Mouse (Mus musculus): ENCODE results near the gene Aqr. TPM values are rescaled to one million over a fixed set of nuclear protein-coding genes. Genes with fewer than 3 reads are reported as not detected.
"Not testable (repeated sequence)": the region's sequence is repeated elsewhere in the genome, so short reads cannot be mapped to it uniquely, and the experiment has no call there.

Gene Aqr
- 4.9 and 10.2 TPM in 2 replicates for polyA plus RNA-seq (2012; rRNA removed)

- not testable (repeated sequence) for H3K27ac ChIP-seq (ENCODE audit: insufficient read depth, low read depth, low read length); H3K4me1 ChIP-seq (ENCODE audit: control insufficient read depth, insufficient read depth, insufficient read length, low read length); H3K27me3 ChIP-seq (ENCODE audit: control insufficient read depth, insufficient read depth, low read length); H3K36me3 ChIP-seq (ENCODE audit: control insufficient read depth, insufficient read depth, low read length); H3K4me3 ChIP-seq (ENCODE audit: low read depth, low read length)
- WGBS, result 73% methylated on average over 1 of the region's 6 CpGs
These were observed at the start of gene Aqr for GRCm38 (mm10) chr2:114186924-114187323. Gene Aqr (minus strand): TSS chr2:114187024.

- Histone ChIP-seq H3K4me3 (ENCODE audit: low read depth, low read length) (no peak overlapping the region), H3K36me3 (ENCODE audit: control insufficient read depth, insufficient read depth, low read length) (no peaks in the 10 kb centered on the region), H3K27ac (ENCODE audit: insufficient read depth, low read depth, low read length) (no peak overlapping the region), H3K27me3 (ENCODE audit: control insufficient read depth, insufficient read depth, low read length) (no peaks in the 10 kb centered on the region), H3K4me1 (ENCODE audit: control insufficient read depth, insufficient read depth, insufficient read length, low read length) (no peaks in the 10 kb centered on the region)
- TF ChIP-seq POLR2A (IDR thresholded peaks at IDR 0.05; ENCODE audit: low read depth, low read length) (no peak), CTCF (IDR thresholded peaks at IDR 0.05; ENCODE audit: extremely low read depth, insufficient read length, insufficient replicate concordance, low read depth, low read length) (no peak)
- 77% methylated on average over 1 of the region's 1 CpGs for WGBS
These were observed 49.7 kb upstream of the Aqr start for GRCm38 (mm10) chr2:114236566-114236965.

- H3K4me3 ChIP-seq (ENCODE audit: low read depth, low read length), result no peak overlapping the region
- WGBS, result 79% methylated on average over 3 of the region's 3 CpGs
- H3K36me3 ChIP-seq (ENCODE audit: control insufficient read depth, insufficient read depth, low read length), result no peaks in the 10 kb centered on the region
- no peaks in the 10 kb centered on the region for H3K4me1 ChIP-seq (ENCODE audit: control insufficient read depth, insufficient read depth, insufficient read length, low read length)
- no peaks in the 10 kb centered on the region for H3K27me3 ChIP-seq (ENCODE audit: control insufficient read depth, insufficient read depth, low read length)
- H3K27ac ChIP-seq (ENCODE audit: insufficient read depth, low read depth, low read length), result no peak overlapping the region
- no peak for TF ChIP-seq CTCF (IDR thresholded peaks at IDR 0.05; ENCODE audit: extremely low read depth, insufficient read length, insufficient replicate concordance, low read depth, low read length)
- no peak for TF ChIP-seq POLR2A (IDR thresholded peaks at IDR 0.05; ENCODE audit: low read depth, low read length)
These were observed 48.8 kb upstream of the Aqr start for GRCm38 (mm10) chr2:114235584-114235983.

GRCm38 (mm10) chr2:114231248-114231647, 44.4 kb upstream of the Aqr start:
- TF ChIP-seq POLR2A (IDR thresholded peaks at IDR 0.05; ENCODE audit: low read depth, low read length), result no peak
- no peak for TF ChIP-seq CTCF (IDR thresholded peaks at IDR 0.05; ENCODE audit: extremely low read depth, insufficient read length, insufficient replicate concordance, low read depth, low read length)
- 53% methylated on average over 2 of the region's 2 CpGs for WGBS
- H3K36me3 ChIP-seq (ENCODE audit: control insufficient read depth, insufficient read depth, low read length), result no peaks in the 10 kb centered on the region

GRCm38 (mm10) chr2:114228672-114229071, 41.8 kb upstream of the Aqr start:
- H3K36me3 ChIP-seq (ENCODE audit: control insufficient read depth, insufficient read depth, low read length), result no peaks in the 10 kb centered on the region
- WGBS, result 87% methylated on average over 2 of the region's 2 CpGs
- TF ChIP-seq POLR2A (IDR thresholded peaks at IDR 0.05; ENCODE audit: low read depth, low read length), result no peak
- TF ChIP-seq CTCF (IDR thresholded peaks at IDR 0.05; ENCODE audit: extremely low read depth, insufficient read length, insufficient replicate concordance, low read depth, low read length), result no peak
- H3K27me3 ChIP-seq (ENCODE audit: control insufficient read depth, insufficient read depth, low read length), result no peaks in the 10 kb centered on the region
- no peaks in the 10 kb centered on the region for H3K4me1 ChIP-seq (ENCODE audit: control insufficient read depth, insufficient read depth, insufficient read length, low read length)
- H3K4me3 ChIP-seq (ENCODE audit: low read depth, low read length), result no peak overlapping the region
- no peak overlapping the region for H3K27ac ChIP-seq (ENCODE audit: insufficient read depth, low read depth, low read length)

More at GRCm38 (mm10) chr2:114231248-114231647, 44.4 kb upstream of the Aqr start:
- Histone ChIP-seq H3K27ac (ENCODE audit: insufficient read depth, low read depth, low read length) (no peak overlapping the region), H3K4me3 (ENCODE audit: low read depth, low read length) (no peak overlapping the region), H3K27me3 (ENCODE audit: control insufficient read depth, insufficient read depth, low read length) (no peaks in the 10 kb centered on the region), H3K4me1 (ENCODE audit: control insufficient read depth, insufficient read depth, insufficient read length, low read length) (no peaks in the 10 kb centered on the region)

- no peaks in the 10 kb centered on the region for H3K4me1 ChIP-seq (ENCODE audit: control insufficient read depth, insufficient read depth, insufficient read length, low read length)
- H3K27me3 ChIP-seq (ENCODE audit: control insufficient read depth, insufficient read depth, low read length), result no peaks in the 10 kb centered on the region
- 64% methylated on average over 6 of the region's 6 CpGs for WGBS
- TF ChIP-seq CTCF (IDR thresholded peaks at IDR 0.05; ENCODE audit: extremely low read depth, insufficient read length, insufficient replicate concordance, low read depth, low read length), result no peak
- TF ChIP-seq POLR2A (IDR thresholded peaks at IDR 0.05; ENCODE audit: low read depth, low read length), result no peak
- H3K4me3 ChIP-seq (ENCODE audit: low read depth, low read length), result no peak overlapping the region
- no peaks in the 10 kb centered on the region for H3K36me3 ChIP-seq (ENCODE audit: control insufficient read depth, insufficient read depth, low read length)
- no peak overlapping the region for H3K27ac ChIP-seq (ENCODE audit: insufficient read depth, low read depth, low read length)
These were observed 18.2 kb upstream of the Aqr start for GRCm38 (mm10) chr2:114205036-114205435.

GRCm38 (mm10) chr2:114201574-114201973, 14.8 kb upstream of the Aqr start:
- Histone ChIP-seq H3K4me1 (ENCODE audit: control insufficient read depth, insufficient read depth, insufficient read length, low read length) (0 out of 2 replicates have a peak, but pooled peaks cover 3% of the 10 kb centered on the region), H3K36me3 (ENCODE audit: control insufficient read depth, insufficient read depth, low read length) (peaks cover 1% of the 10 kb centered on the region; the same call in 1 of the 2 replicates), H3K4me3 (ENCODE audit: low read depth, low read length) (peak overlapping the region; percentile 92), H3K27ac (ENCODE audit: insufficient read depth, low read depth, low read length) (no peak overlapping the region), H3K27me3 (ENCODE audit: control insufficient read depth, insufficient read depth, low read length) (no peaks in the 10 kb centered on the region)
- 34% methylated on average over 4 of the region's 4 CpGs for WGBS
- TF ChIP-seq POLR2A (IDR thresholded peaks at IDR 0.05; ENCODE audit: low read depth, low read length) (no peak), CTCF (IDR thresholded peaks at IDR 0.05; ENCODE audit: extremely low read depth, insufficient read length, insufficient replicate concordance, low read depth, low read length) (no peak)

Data from small intestine, adult 2 months (tissue).